Mouse (Mus musculus) bone marrow, adult 2 months (tissue): ENCODE data around the gene Nans.

ENCODE experiments used
- CTCF ChIP-seq: fragments of 200-500 bp; IDR thresholded peaks from 2 replicates; pipeline ENCODE4 v1.5.1; 2011; ENCODE audit warnings: low read length, control low read depth; ENCODE audit not compliant: control insufficient read depth, insufficient read depth
- POLR2A ChIP-seq: fragments of 200-500 bp; IDR thresholded peaks from 2 replicates; pipeline ENCODE4 v1.6.1; 2011; ENCODE audit warnings: low read depth, mild to moderate bottlenecking, control low read depth, low read length, borderline replicate concordance; ENCODE audit not compliant: control insufficient read depth

- TF ChIP-seq CTCF (peak; percentile 56; the same call in 1 of the 2 replicates), POLR2A (no peak)
Observed at GRCm38 (mm10) chr4:46526798-46527557, 37.9 kb downstream of the Nans start.
